Mouse (Mus musculus) liver, embryonic 14.5 days (tissue): ENCODE measurements around the gene Grik5. TPM values are rescaled to one million over a fixed set of nuclear protein-coding genes. Genes with fewer than 3 reads are reported as not detected.

ENCODE experiments used
- ATAC-seq: fragments of 200-750 bp; cut with Nextera tagmentation; 2 replicates; pipeline ENCODE4 v1.8.0; 2017; ENCODE audit warnings: moderate number of reproducible peaks, mild to moderate bottlenecking, moderate library complexity; ENCODE audit not compliant: insufficient read depth
- DNase-seq, 3 experiments: peaks; one replicate each; pipeline ENCODE4 v3.0.0-alpha.2; 2012 to 2013; ENCODE audit warnings: low read depth in 3 of 3, low spot score in 3 of 3
- H3K27ac ChIP-seq: fragments of 300-500 bp; sonication (generic); 2 replicates; pipeline ENCODE4 v1.5.1; 2014; ENCODE audit warnings: moderate library complexity, mild to moderate bottlenecking, control low read depth, inconsistent platforms
- H3K27me3 ChIP-seq: fragments of 300-500 bp; sonication (generic); 2 replicates; pipeline ENCODE4 v1.6.1; 2014; ENCODE audit warnings: mild to moderate bottlenecking, low read length, moderate library complexity; ENCODE audit not compliant: control insufficient read depth, insufficient read depth
- H3K36me3 ChIP-seq: fragments of 300-500 bp; sonication (generic); replicated peaks from 2 replicates; pipeline ENCODE4 v1.6.1; 2014; ENCODE audit warnings: low read depth; ENCODE audit not compliant: control insufficient read depth, insufficient read depth
- H3K4me1 ChIP-seq, 2 experiments: fragments of 200-500 bp in 1 of 2; fragments of 300-500 bp in 1 of 2; sonication (generic) in 1 of 2; replicated peaks; 2 replicates each; pipeline ENCODE4 v1.6.1; 2012 to 2014; ENCODE audit warnings: antibody characterized with exemption in 1 of 2, inconsistent platforms in 1 of 2, low read length in 1 of 2; ENCODE audit not compliant: control insufficient read depth in 2 of 2, insufficient read depth in 2 of 2
- H3K4me2 ChIP-seq: fragments of 300-500 bp; sonication (generic); 2 replicates; pipeline ENCODE4 v1.6.1; 2014; ENCODE audit warnings: low read depth, mild to moderate bottlenecking, control low read depth, moderate library complexity
- H3K4me3 ChIP-seq, 2 experiments: fragments of 200-500 bp in 1 of 2; fragments of 300-500 bp in 1 of 2; sonication (generic) in 1 of 2; 2 replicates each; pipeline ENCODE4 v1.5.1; 2012 to 2014; ENCODE audit warnings: low read depth in 2 of 2, low read length in 2 of 2, mild to moderate bottlenecking in 2 of 2, control low read depth in 1 of 2, inconsistent platforms in 1 of 2, moderate library complexity in 1 of 2; ENCODE audit not compliant: insufficient read depth in 1 of 2
- H3K9ac ChIP-seq: fragments of 300-500 bp; sonication (generic); replicated peaks from 2 replicates; pipeline ENCODE4 v1.6.1; 2014; ENCODE audit warnings: mild to moderate bottlenecking, control low read depth, moderate library complexity
- H3K9me3 ChIP-seq: fragments of 300-500 bp; sonication (generic); 2 replicates; pipeline ENCODE4 v1.6.1; 2016; ENCODE audit warnings: low read length, mixed read lengths; ENCODE audit not compliant: control insufficient read depth
- CTCF ChIP-seq: IDR thresholded peaks from 2 replicates; pipeline ENCODE4 v1.5.1; 2016; ENCODE audit warnings: antibody characterized with exemption, low read depth, control low read depth
- EP300 ChIP-seq: IDR thresholded peaks from 2 replicates; pipeline ENCODE4 v1.6.1; 2016; ENCODE audit warnings: antibody characterized with exemption, low read depth
- WGBS: fragments of 180-500 bp; shearing (Covaris S2); extraction: QIAGEN DNeasy Blood & Tissue Kit; methylation state at CpG from one replicate; pipeline ENCODE4 v1.1.7; 2014; ENCODE audit not compliant: insufficient replicate concordance; 5-methylcytosine and 5-hydroxymethylcytosine counted together
- polyA plus RNA-seq, 2 experiments: library from polyadenylated mRNA; depleted of rRNA in 1 of 2; stranded (reverse) in 1 of 2; unstranded in 1 of 2; fragments of >200 nt; fragmentation: Nextera tagmentation in 1 of 2; extraction: Ambion mirVana in 1 of 2; gene quantifications; 2 replicates each; pipeline versions ENCODE4 v1.2.1 to v1.2.3; 2012 to 2014

Grik5 gene
- polyA plus RNA-seq, 2 experiments, result 0.37 to 4.9 TPM

DNA sequence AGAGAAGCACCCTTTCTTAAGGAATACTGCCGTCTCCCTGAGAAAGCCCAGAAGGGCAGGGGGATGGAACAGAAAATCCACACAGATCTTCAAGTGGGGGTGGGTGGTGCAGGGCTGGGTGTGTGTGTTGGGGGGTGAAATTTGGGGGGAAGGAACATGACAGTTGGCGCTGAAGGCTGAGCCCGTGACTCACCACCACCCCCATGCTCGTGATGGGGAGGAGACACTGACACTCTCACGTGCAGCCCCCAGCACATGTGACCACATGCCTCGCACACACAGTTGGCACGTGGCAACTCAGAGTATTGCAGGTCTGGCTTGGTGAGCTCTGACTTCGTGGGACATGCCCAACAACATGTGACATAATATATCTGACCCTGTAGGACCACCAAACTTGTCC lies 1.8 kb upstream of the Grik5 start:
- H3K4me1 ChIP-seq, result peaks cover 16 to 25% of the 10 kb centered on the region in 2 experiments
- H3K36me3 ChIP-seq, result no peaks in the 10 kb centered on the region
- no peak overlapping the region for H3K9ac ChIP-seq
- H3K27me3 ChIP-seq, result no peaks in the 10 kb centered on the region
- no peak for ATAC-seq
- 77% methylated on average over 8 of the region's 8 CpGs for WGBS
- H3K9me3 ChIP-seq, result no peaks in the 10 kb centered on the region
- no peak overlapping the region for H3K4me3 ChIP-seq
- H3K4me2 ChIP-seq, result no peak overlapping the region
- TF ChIP-seq CTCF (no peak), EP300 (no peak)
- no peak for DNase-seq
- H3K27ac ChIP-seq, result no peak overlapping the region

DNA sequence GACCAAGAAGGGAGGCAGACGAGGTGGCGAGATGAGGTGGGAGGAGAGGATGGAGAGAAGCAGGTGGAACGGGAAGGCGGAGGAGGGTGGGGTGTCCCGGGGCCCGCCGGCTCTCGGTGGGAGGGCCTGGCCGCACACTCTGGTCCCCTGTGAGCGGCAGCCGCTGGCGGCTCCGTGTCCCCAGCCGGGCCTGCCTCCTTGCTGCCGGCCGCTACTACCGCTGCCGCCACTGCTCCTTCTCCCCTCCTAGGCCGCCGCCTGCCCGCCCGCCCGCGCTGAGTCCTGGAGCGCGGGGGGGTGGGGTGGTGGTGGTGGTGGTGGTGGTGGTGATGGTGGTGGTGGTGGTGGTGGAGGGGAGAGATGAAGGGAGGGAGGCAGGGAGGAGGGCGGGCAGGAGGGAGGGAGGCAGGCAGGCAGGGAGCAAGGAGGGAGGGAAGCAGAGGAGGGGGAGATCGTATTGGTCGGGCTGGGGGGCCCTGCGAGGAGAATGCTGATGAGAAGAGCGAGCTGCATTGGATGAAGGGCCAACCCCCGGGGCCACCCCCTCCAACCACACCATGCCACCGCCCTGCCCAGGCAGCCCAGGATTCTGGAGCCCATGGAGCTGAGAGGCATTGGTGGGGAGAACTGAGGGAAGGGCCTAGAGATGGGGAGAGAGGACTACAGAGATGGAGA lies 707 bp upstream of the Grik5 start:
- no peaks in the 10 kb centered on the region for H3K36me3 ChIP-seq
- DNase-seq, result no peak
- H3K4me2 ChIP-seq, result peak overlapping the region; percentile 75
- H3K4me3 ChIP-seq, result peak overlapping the region; percentile 53 to 70
- TF ChIP-seq EP300 (no peak), CTCF (no peak)
- peak overlapping the region; percentile 54 for H3K9ac ChIP-seq
- no peak for ATAC-seq
- WGBS, result 2% methylated on average over 14 of the region's 33 CpGs
- H3K27ac ChIP-seq, result no peak overlapping the region
- no peaks in the 10 kb centered on the region for H3K27me3 ChIP-seq
- H3K4me1 ChIP-seq, result peaks cover 7 to 15% of the 10 kb centered on the region in 2 experiments
- no peaks in the 10 kb centered on the region for H3K9me3 ChIP-seq

DNA sequence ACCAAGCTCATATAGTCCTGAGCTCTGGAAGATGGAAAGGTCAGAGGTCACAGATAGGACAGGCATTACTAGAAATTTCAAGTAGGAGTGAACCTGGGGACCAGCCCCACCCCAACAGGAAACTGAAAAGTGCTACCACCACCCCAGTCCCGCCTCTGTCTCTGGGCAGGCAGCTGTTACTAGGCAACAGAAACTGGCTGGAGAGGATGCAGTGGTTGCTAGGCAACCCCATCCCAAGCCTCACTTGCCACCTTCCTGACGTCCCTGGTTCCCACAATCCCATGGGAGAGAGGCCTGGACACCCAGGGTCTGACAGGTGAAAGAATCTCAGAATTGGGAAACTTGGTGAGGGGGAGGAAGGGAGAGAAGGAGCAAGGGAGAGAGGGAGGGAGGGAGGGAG lies 3.4 kb downstream of the Grik5 start:
- Histone ChIP-seq H3K27ac (no peak overlapping the region), H3K4me1 (peaks cover 0 to 7% of the 10 kb centered on the region in 2 experiments; a peak in 2 of 4 replicates), H3K9me3 (no peaks in the 10 kb centered on the region), H3K9ac (no peak overlapping the region), H3K27me3 (no peaks in the 10 kb centered on the region), H3K36me3 (no peaks in the 10 kb centered on the region), H3K4me3 (no peak overlapping the region), H3K4me2 (no peak overlapping the region)
- DNase-seq (no peak), ATAC-seq (no peak)
- 24% methylated on average over 2 of the region's 2 CpGs for WGBS
- TF ChIP-seq CTCF, result no peak
- no peak for TF ChIP-seq EP300

DNA sequence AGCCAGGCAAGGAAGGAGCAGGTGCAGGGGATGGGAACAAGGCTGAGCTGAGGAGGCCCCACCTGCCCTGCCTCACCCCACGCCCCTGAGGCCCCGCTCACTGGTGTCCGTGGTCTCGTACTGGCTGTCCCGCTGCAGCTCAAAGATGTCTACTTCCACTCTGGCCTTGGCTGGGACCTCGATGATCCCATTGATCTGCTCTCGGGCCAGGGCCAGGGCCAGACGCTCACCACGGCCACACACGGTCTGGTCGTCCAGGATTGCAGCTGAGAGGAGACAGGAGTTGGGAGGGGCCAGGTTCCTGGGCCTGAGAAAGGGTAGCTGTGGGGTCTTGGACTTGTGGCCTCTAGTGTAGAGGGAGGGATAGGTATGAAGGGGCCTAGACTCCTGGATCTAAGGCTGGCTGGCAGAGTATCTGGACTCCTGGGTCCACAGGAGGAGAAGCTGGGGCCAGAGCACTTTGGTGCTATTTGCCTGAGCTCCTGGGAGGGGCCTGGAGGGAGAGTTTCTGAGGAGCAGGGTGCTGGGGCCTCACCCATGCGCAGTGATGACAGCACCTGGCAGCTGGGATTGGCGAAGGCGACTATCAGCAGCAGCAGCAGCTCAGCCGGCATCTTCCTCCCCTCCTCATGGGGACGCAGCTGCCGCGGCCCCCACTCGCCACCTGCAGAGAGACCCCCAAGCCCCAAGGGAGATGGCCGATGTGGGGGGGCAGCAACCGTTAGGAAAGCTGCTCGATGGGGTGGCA lies 4.1 kb downstream of the Grik5 start:
- WGBS, result 73% methylated on average over 22 of the region's 22 CpGs
- H3K27ac ChIP-seq, result no peak overlapping the region
- ATAC-seq (no peak), DNase-seq (no peak)
- H3K36me3 ChIP-seq, result no peaks in the 10 kb centered on the region
- H3K4me2 ChIP-seq, result no peak overlapping the region
- no peak overlapping the region for H3K9ac ChIP-seq
- H3K4me3 ChIP-seq, result no peak overlapping the region
- H3K9me3 ChIP-seq, result no peaks in the 10 kb centered on the region
- TF ChIP-seq CTCF (no peak), EP300 (no peak)
- H3K4me1 ChIP-seq, result 0 out of 4 replicates have a peak, but pooled peaks cover 0 to 3% of the 10 kb centered on the region in 2 experiments
- H3K27me3 ChIP-seq, result no peaks in the 10 kb centered on the region

DNA sequence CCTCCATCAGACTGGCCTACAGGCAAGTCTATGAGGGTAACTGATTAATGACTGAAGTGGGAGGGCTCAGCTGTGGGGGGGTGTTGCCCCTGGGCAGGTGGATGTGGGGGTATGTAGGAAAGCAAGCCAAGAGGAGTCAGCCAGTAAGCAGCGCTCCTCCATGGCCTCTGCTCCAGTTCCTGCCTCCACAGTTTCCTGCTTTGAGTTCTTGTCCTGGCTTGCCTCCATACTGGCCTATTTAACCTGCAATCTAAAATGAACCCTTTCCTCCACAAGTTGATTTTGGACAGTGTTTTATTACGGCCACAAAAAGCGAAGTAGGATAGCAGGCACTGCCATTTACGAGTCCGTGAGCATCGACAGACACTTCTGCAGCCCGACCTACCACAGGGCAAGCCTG lies 4.8 kb downstream of the Grik5 start:
- TF ChIP-seq CTCF, result no peak
- TF ChIP-seq EP300, result no peak
- DNase-seq (no peak), ATAC-seq (no peak)
- H3K27me3 ChIP-seq, result no peaks in the 10 kb centered on the region
- 77% methylated on average over 7 of the region's 7 CpGs for WGBS
- no peaks in the 10 kb centered on the region for H3K36me3 ChIP-seq
- no peak overlapping the region for H3K4me3 ChIP-seq
- no peak overlapping the region for H3K27ac ChIP-seq
- H3K4me1 ChIP-seq, result 0 out of 4 replicates have a peak, but pooled peaks cover 0 to 3% of the 10 kb centered on the region in 2 experiments
- no peak overlapping the region for H3K9ac ChIP-seq
- no peaks in the 10 kb centered on the region for H3K9me3 ChIP-seq
- no peak overlapping the region for H3K4me2 ChIP-seq
